Mouse (Mus musculus) limb, embryonic 12.5 days (tissue): Measurements from ENCODE around the gene Arhgap22. TPM values are rescaled to one million over a fixed set of nuclear protein-coding genes. Genes with fewer than 3 reads are reported as not detected.

Experiments used
- ATAC-seq: fragments of 200-750 bp; cut with Nextera tagmentation; 2 replicates; pipeline ENCODE4 v1.8.0; 2017; ENCODE audit warnings: low read depth, moderate TSS enrichment; ENCODE audit not compliant: insufficient number of reproducible peaks, insufficient read depth, low FRiP score, low TSS enrichment
- H3K27ac ChIP-seq: fragments of 300-500 bp; sonication (generic); 2 replicates; pipeline ENCODE4 v1.5.1; 2016; ENCODE audit warnings: mild to moderate bottlenecking, moderate library complexity
- H3K27me3 ChIP-seq: fragments of 300-500 bp; sonication (generic); 2 replicates; pipeline ENCODE4 v1.6.1; 2016; ENCODE audit warnings: mild to moderate bottlenecking, moderate library complexity
- H3K36me3 ChIP-seq: fragments of 300-500 bp; sonication (generic); 2 replicates; pipeline ENCODE4 v1.6.1; 2016; ENCODE audit warnings: mild to moderate bottlenecking, moderate library complexity
- H3K4me1 ChIP-seq: fragments of 300-500 bp; sonication (generic); replicated peaks from 2 replicates; pipeline ENCODE4 v1.6.1; 2016
- H3K4me2 ChIP-seq: fragments of 300-500 bp; sonication (generic); 2 replicates; pipeline ENCODE4 v1.6.1; 2016; ENCODE audit warnings: mild to moderate bottlenecking, moderate library complexity
- H3K4me3 ChIP-seq: fragments of 300-500 bp; sonication (generic); replicated peaks from 2 replicates; pipeline ENCODE4 v1.5.1; 2016; ENCODE audit warnings: mild to moderate bottlenecking
- H3K9ac ChIP-seq: fragments of 300-500 bp; sonication (generic); replicated peaks from 2 replicates; pipeline ENCODE4 v1.6.1; 2016; ENCODE audit warnings: mild to moderate bottlenecking, moderate library complexity
- H3K9me3 ChIP-seq: fragments of 300-500 bp; sonication (generic); 2 replicates; pipeline ENCODE4 v1.6.1; 2016; ENCODE audit warnings: mild to moderate bottlenecking, moderate library complexity
- WGBS: fragments of 180-500 bp; shearing (Covaris S2); methylation state at CpG from one replicate; pipeline ENCODE4 v1.1.7; 2016; 5-methylcytosine and 5-hydroxymethylcytosine counted together
- polyA plus RNA-seq: library from polyadenylated mRNA; unstranded; fragments of >200 nt; fragmentation: Nextera tagmentation; extraction: Ambion mirVana; gene quantifications from 2 replicates; pipeline ENCODE4 v1.2.1, GENCODE M21; 2016

Gene Arhgap22
- polyA plus RNA-seq, 1 experiment from 2014 or later = 5.2 TPM

GRCm38 (mm10) chr14:33246476-33246875, 32.6 kb downstream of the Arhgap22 start:
- H3K4me2 ChIP-seq = no peak overlapping the region
- H3K27ac ChIP-seq = no peak overlapping the region
- no peak for ATAC-seq
- 40% methylated on average over 8 of the region's 8 CpGs for WGBS
- peaks cover 17% of the 10 kb centered on the region for H3K27me3 ChIP-seq
- H3K4me1 ChIP-seq = peaks cover 26% of the 10 kb centered on the region
- no peaks in the 10 kb centered on the region for H3K9me3 ChIP-seq
- H3K4me3 ChIP-seq = no peak overlapping the region
- no peaks in the 10 kb centered on the region for H3K36me3 ChIP-seq
- no peak overlapping the region for H3K9ac ChIP-seq

- no peak for ATAC-seq
- H3K4me3 ChIP-seq = no peak overlapping the region
- H3K9ac ChIP-seq = no peak overlapping the region
- H3K36me3 ChIP-seq = no peaks in the 10 kb centered on the region
- 19% methylated on average over 11 of the region's 11 CpGs for WGBS
- H3K27me3 ChIP-seq = peaks cover 22% of the 10 kb centered on the region
- H3K4me2 ChIP-seq = no peak overlapping the region
- H3K4me1 ChIP-seq = peaks cover 26% of the 10 kb centered on the region
- no peak overlapping the region for H3K27ac ChIP-seq
- H3K9me3 ChIP-seq = no peaks in the 10 kb centered on the region
These were observed 33.8 kb downstream of the Arhgap22 start for GRCm38 (mm10) chr14:33247623-33248022.

GRCm38 (mm10) chr14:33248741-33249140, 34.9 kb downstream of the Arhgap22 start:
- Histone ChIP-seq H3K4me3 (no peak overlapping the region), H3K9me3 (no peaks in the 10 kb centered on the region), H3K4me1 (peaks cover 26% of the 10 kb centered on the region), H3K4me2 (no peak overlapping the region), H3K9ac (no peak overlapping the region), H3K27me3 (peaks cover 25% of the 10 kb centered on the region), H3K27ac (no peak overlapping the region), H3K36me3 (no peaks in the 10 kb centered on the region)
- 78% methylated on average over 5 of the region's 5 CpGs for WGBS
- no peak for ATAC-seq

GRCm38 (mm10) chr14:33250215-33250939, 36.6 kb downstream of the Arhgap22 start:
- under 1% methylated on average over 30 of the region's 30 CpGs for WGBS
- Histone ChIP-seq H3K4me2 (peak overlapping the region; percentile 90), H3K27ac (no peak overlapping the region), H3K9ac (peak overlapping the region; percentile 50), H3K9me3 (no peaks in the 10 kb centered on the region), H3K4me3 (peak overlapping the region; percentile 39), H3K4me1 (peaks cover 26% of the 10 kb centered on the region), H3K36me3 (no peaks in the 10 kb centered on the region), H3K27me3 (peaks cover 25% of the 10 kb centered on the region)
- ATAC-seq = no peak

- no peaks in the 10 kb centered on the region for H3K9me3 ChIP-seq
- peaks cover 25% of the 10 kb centered on the region for H3K27me3 ChIP-seq
- H3K4me3 ChIP-seq = peak overlapping the region; percentile 39
- peak overlapping the region; percentile 50; the same call in 1 of the 2 replicates for H3K9ac ChIP-seq
- ATAC-seq = no peak
- WGBS = 8% methylated on average over 13 of the region's 13 CpGs
- H3K36me3 ChIP-seq = no peaks in the 10 kb centered on the region
- H3K4me1 ChIP-seq = peaks cover 26% of the 10 kb centered on the region
- peak overlapping the region; percentile 90 for H3K4me2 ChIP-seq
- no peak overlapping the region for H3K27ac ChIP-seq
These were observed 37.3 kb downstream of the Arhgap22 start for GRCm38 (mm10) chr14:33250956-33251745.

- 86% methylated on average over 5 of the region's 5 CpGs for WGBS
- Histone ChIP-seq H3K4me1 (peaks cover 6% of the 10 kb centered on the region), H3K9me3 (no peaks in the 10 kb centered on the region), H3K36me3 (no peaks in the 10 kb centered on the region), H3K4me2 (no peak overlapping the region), H3K4me3 (no peak overlapping the region), H3K9ac (no peak overlapping the region), H3K27ac (no peak overlapping the region), H3K27me3 (0 out of 2 replicates have a peak, but pooled peaks cover 9% of the 10 kb centered on the region)
- ATAC-seq = no peak
These were observed 44.4 kb downstream of the Arhgap22 start for GRCm38 (mm10) chr14:33258256-33258655.

- H3K36me3 ChIP-seq = no peaks in the 10 kb centered on the region
- 0 out of 2 replicates have a peak, but pooled peaks cover 6% of the 10 kb centered on the region for H3K27me3 ChIP-seq
- no peak overlapping the region for H3K27ac ChIP-seq
- peaks cover 6% of the 10 kb centered on the region for H3K4me1 ChIP-seq
- ATAC-seq = no peak
- no peaks in the 10 kb centered on the region for H3K9me3 ChIP-seq
- WGBS = 86% methylated on average over 6 of the region's 6 CpGs
- no peak overlapping the region for H3K4me2 ChIP-seq
- H3K9ac ChIP-seq = no peak overlapping the region
- H3K4me3 ChIP-seq = no peak overlapping the region
These were observed 46.3 kb downstream of the Arhgap22 start for GRCm38 (mm10) chr14:33260131-33260530.

- no peak overlapping the region for H3K4me3 ChIP-seq
- H3K36me3 ChIP-seq = no peaks in the 10 kb centered on the region
- 91% methylated on average over 13 of the region's 13 CpGs for WGBS
- H3K27me3 ChIP-seq = no peaks in the 10 kb centered on the region
- H3K4me1 ChIP-seq = peaks cover 6% of the 10 kb centered on the region
- H3K27ac ChIP-seq = no peak overlapping the region
- no peak overlapping the region for H3K9ac ChIP-seq
- H3K9me3 ChIP-seq = peaks cover 7% of the 10 kb centered on the region; the same call in 1 of the 2 replicates
- no peak for ATAC-seq
- no peak overlapping the region for H3K4me2 ChIP-seq
These were observed 51.0 kb downstream of the Arhgap22 start for GRCm38 (mm10) chr14:33264795-33265194.

- no peak overlapping the region for H3K4me3 ChIP-seq
- ATAC-seq = no peak
- H3K4me2 ChIP-seq = no peak overlapping the region
- no peak overlapping the region for H3K9ac ChIP-seq
- no peaks in the 10 kb centered on the region for H3K36me3 ChIP-seq
- H3K27ac ChIP-seq = no peak overlapping the region
- H3K27me3 ChIP-seq = no peaks in the 10 kb centered on the region
- 71% methylated on average over 2 of the region's 2 CpGs for WGBS
- H3K9me3 ChIP-seq = no peaks in the 10 kb centered on the region
- no peaks in the 10 kb centered on the region for H3K4me1 ChIP-seq
These were observed 62.4 kb downstream of the Arhgap22 start for GRCm38 (mm10) chr14:33276240-33276639.

- Histone ChIP-seq H3K9ac (no peak overlapping the region), H3K4me3 (no peak overlapping the region), H3K4me1 (no peaks in the 10 kb centered on the region), H3K9me3 (no peaks in the 10 kb centered on the region), H3K36me3 (no peaks in the 10 kb centered on the region), H3K4me2 (no peak overlapping the region), H3K27ac (no peak overlapping the region), H3K27me3 (no peaks in the 10 kb centered on the region)
- 87% methylated on average over 2 of the region's 2 CpGs for WGBS
- no peak for ATAC-seq
These were observed 64.5 kb downstream of the Arhgap22 start for GRCm38 (mm10) chr14:33278374-33278773.

- H3K36me3 ChIP-seq = no peaks in the 10 kb centered on the region
- H3K4me2 ChIP-seq = no peak overlapping the region
- H3K9ac ChIP-seq = no peak overlapping the region
- no peaks in the 10 kb centered on the region for H3K4me1 ChIP-seq
- H3K27me3 ChIP-seq = no peaks in the 10 kb centered on the region
- no peaks in the 10 kb centered on the region for H3K9me3 ChIP-seq
- ATAC-seq = no peak
- no peak overlapping the region for H3K4me3 ChIP-seq
- H3K27ac ChIP-seq = no peak overlapping the region
- 86% methylated on average over 2 of the region's 2 CpGs for WGBS
These were observed 67.1 kb downstream of the Arhgap22 start for GRCm38 (mm10) chr14:33280921-33281320.
